Mouse (Mus musculus): ENCODE data around the gene Gm5136.

The Gm5136 gene

GRCm38 (mm10) chr10:108699946-108700345 is at the start of gene Gm5136:
Gene Gm5136, minus strand, starts transcription at chr10:108700160.
- no peak for DNase-seq (ENCODE audit: low spot score)

DNA sequence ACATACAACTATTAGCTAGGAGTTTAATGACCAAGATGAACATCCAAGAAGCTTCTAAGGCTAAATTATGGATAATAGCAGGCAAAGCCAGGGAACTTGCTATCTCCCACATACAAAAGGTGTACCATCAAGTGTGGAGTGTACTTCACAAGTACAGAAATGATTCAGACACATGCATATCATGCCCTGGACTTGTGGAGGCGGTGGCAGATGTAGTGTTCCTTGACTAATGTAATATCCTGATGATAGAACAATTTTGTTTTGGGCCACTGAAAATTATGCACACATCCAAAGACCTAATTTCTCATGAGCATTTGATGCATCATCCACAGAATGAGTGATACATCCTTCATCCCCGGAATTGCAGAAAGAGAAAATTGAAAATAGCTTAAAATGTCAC is 43.8 kb upstream of the Gm5136 start:
- no peak for DNase-seq (ENCODE audit: low spot score)

DNA sequence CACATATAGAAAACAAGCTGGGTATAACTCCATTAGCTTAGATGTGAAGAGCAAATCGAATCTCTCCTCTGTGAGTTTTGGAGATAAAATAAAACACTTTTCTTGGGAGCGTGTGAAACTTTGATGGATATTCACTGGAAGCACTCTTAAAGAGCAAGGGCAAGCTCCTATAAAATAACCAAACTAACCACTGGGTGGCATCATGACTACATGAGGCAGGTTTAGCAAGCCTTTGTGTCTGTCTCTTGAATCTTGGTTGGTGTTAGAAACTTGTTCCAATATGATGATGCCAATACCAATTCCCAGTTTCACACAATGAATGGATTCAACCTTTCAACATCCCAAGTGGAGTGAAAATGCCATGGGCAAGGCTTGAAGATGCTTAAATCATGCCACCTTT is 34.0 kb upstream of the Gm5136 start:
- peak; percentile 8 for DNase-seq (ENCODE audit: low spot score)

GRCm38 (mm10) chr10:108728961-108729360 is 29.0 kb upstream of the Gm5136 start:
- no peak for DNase-seq (ENCODE audit: low spot score)

DNA sequence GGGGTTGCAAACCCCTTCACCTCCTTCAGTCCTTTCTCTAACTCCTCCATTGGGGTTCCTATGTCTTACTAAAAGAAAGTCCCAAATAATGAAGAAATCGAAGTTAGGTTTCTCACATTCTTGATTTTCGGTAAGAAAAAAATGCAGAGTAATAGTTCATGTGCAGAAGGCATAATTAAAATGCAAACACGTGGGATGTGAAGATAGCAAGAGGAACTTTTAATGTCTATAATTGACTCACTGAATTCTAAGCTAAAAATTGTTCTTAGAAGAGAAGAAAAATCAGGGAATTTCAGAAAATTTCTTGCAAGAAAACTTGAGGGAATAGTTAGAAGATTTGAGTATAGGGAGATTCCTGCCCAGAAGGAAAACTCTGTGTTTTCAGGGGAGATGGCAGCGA is 26.4 kb upstream of the Gm5136 start:
- DNase-seq (ENCODE audit: low spot score), result no peak

DNA sequence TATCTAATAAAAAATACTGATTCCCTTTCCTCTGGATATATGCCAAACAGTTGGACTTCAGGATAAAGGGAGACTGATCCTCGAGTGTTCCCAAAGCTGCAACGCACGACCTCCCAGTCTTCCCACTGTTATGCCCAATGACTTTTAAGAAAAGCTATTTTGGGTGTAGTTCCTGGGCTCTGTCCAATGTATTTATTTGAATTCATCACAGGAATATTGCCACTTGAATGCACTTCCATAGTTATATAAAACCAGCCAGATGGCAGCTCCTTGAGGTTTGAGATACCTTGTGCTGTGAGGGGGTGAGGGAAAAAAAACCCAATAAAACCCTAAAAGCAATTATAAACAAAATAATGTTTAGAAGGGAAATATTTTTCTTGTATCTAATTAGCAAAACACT is 24.9 kb upstream of the Gm5136 start:
- no peak for DNase-seq (ENCODE audit: low spot score)

- no peak for DNase-seq (ENCODE audit: low spot score)
Measured at GRCm38 (mm10) chr10:108710514-108710913, 10.6 kb upstream of the Gm5136 start.

GRCm38 (mm10) chr10:108705658-108706057 is 5.7 kb upstream of the Gm5136 start:
- no peak for DNase-seq (ENCODE audit: low spot score)

DNA sequence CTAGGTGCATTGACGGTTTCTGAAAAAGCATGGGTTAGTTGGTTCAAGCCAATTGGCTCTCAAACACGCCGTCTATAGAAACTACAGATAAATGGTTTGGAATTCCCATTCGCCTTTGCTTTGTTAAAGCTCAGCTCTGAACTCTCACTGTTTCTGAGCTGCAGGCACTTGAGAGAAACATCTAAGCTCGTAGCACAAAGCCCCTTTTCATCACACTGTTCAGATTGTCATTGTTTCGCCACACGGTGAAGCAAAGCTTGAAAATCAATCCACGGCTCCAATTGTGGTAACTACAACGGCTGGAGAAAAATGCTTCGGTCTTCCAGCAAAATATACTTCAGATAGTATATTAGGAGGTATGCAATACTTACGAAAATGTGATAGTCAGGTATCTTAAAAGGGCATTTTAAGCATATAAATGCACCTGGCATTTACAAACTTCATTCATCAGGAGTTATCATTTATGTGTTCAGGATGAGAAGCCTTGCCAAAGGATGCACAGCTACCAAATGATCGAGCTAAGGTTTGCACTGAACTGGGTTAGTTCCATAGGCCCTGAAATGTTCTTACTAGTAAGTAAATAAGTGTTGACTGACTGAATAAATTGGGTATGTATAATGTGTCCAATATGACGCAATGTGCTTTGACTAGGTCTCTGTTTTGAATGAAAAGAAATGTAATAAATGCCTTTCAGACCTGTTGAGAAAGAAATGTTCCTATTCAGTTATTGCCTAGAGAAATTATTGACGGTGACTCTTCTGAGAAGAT is 1.6 kb upstream of the Gm5136 start:
- no peak for DNase-seq (ENCODE audit: low spot score)

DNA sequence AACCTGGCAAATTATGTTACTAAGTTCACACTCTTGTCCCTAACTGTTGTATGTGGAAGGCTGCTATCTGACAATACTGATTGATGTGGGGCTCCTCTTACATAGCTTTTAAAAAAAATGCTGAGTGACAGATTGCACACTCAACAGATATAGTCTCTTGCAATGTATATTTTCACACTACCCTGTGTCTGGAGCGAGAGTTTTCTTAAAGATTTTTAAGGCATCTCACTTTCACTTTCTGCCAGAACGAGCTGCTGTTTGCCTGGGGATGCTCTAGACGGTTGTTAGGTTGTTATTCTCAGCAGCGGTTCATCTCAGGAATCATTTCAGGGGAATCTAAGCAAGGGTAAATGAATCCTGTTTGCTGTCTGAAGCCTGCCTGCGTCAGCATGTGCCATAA is 2.9 kb downstream of the Gm5136 start:
- no peak for DNase-seq (ENCODE audit: low spot score)

GRCm38 (mm10) chr10:108690954-108691353 is 9.0 kb downstream of the Gm5136 start:
- DNase-seq (ENCODE audit: low spot score), result no peak

DNA sequence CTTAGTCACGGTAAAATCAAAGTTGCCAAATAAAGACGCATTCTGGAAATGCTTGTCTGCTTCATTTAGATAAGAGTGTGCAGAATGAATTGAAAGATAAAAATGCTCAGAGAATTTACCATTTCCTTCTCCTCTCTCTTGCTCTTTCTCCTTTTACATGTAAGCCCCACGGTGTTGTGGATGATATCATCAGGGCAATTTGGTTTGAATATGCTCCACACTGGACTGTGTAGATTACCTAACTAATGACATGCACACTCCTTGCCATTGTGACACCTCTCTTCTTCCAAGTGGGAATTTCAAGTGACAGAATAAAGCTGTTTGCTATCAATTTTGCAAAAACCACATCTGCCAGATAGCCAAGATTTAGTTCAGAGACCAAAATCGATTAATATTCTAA is 13.3 kb downstream of the Gm5136 start:
- no peak for DNase-seq (ENCODE audit: low spot score)

GRCm38 (mm10) chr10:108679675-108680390 is 20.1 kb downstream of the Gm5136 start:
- DNase-seq (ENCODE audit: low spot score), result no peak

GRCm38 (mm10) chr10:108677053-108677452 is 22.9 kb downstream of the Gm5136 start:
- DNase-seq (ENCODE audit: low spot score), result no peak

- no peak for DNase-seq (ENCODE audit: low spot score)
Measured at GRCm38 (mm10) chr10:108668944-108669343, 31.0 kb downstream of the Gm5136 start.

DNA sequence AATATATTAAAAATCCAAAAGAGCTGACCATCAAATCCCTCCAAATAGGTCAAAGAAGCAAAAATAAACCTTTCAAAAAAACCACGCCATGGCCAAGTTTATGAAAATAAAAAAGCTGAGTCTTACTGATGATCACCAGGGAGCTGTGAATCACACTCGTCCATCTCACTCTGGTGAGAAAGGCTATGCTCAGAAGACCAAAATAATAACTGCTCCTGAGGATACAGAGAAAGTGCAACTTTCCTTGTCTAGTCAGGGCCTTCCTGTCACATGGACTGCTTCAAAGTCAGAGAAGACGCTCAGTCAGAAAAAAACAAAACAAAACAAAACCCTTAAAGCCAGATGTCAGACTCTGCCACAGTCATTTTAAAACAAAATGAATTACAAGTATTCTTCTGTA is 39.7 kb downstream of the Gm5136 start:
- no peak for DNase-seq (ENCODE audit: low spot score)

DNA sequence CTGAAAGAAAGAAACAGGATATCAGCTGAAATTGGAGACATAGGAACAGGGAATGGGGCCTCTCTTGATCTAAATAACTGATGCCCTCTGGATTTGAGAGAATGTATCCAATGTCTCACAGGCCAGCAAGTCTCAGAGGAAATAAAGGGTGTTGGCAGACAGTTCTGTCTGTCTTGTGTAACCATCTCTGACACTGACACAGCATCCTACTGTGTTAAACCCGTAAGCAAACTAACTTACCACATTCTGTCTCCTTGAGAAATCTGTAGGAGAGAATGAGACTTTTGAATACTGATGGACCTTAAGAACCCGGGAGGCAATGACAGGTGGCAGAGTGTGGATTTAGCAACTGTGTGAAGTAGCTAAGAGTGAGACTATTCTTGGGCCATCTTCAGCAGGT is 41.7 kb downstream of the Gm5136 start:
- no peak for DNase-seq (ENCODE audit: low spot score)

- no peak for DNase-seq (ENCODE audit: low spot score)
Measured at GRCm38 (mm10) chr10:108657669-108658068, 42.3 kb downstream of the Gm5136 start.

- no peak for DNase-seq (ENCODE audit: low spot score)
Measured at GRCm38 (mm10) chr10:108656898-108657297, 43.1 kb downstream of the Gm5136 start.

DNA sequence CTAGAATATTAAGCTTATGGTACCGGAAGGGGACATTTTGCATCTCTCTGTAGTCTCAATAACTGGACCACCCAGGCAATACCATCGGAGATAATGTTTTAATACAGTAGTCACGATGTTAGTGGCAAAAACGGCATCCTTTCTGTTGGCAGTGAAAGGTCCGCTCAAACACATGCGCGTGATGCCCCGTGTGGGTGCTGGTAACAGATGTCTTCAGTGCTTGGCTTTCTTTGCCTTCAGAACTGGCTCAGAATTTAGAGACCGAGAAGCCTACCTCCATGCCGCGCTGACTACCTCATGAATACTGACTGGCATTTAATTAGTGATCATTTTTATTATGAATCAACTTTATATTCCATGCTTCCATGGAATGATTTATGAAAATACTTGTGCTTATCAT is 44.9 kb downstream of the Gm5136 start:
- DNase-seq (ENCODE audit: low spot score), result no peak

- no peak for DNase-seq (ENCODE audit: low spot score)
Measured at GRCm38 (mm10) chr10:108652831-108653230, 47.1 kb downstream of the Gm5136 start.

DNA sequence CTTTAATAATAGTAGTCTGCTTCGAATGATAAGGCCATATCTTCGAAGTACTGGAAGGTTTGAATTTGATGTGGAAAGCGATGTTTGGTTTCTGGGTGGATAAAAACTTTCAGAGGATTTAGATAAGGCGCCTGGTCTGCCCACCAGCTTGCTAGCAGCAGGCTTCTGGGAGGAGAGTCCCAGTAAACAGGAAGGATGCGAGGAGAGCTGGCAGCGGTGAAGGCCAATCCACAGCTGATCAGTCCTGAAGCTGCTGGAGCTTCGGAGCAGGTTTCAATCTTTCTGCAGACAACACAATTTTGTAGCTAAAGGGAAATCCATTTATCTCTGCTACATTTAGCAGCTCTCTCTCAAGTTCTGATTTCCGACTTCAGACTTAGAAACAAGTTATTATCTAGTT is 47.9 kb downstream of the Gm5136 start:
- no peak for DNase-seq (ENCODE audit: low spot score)

DNA sequence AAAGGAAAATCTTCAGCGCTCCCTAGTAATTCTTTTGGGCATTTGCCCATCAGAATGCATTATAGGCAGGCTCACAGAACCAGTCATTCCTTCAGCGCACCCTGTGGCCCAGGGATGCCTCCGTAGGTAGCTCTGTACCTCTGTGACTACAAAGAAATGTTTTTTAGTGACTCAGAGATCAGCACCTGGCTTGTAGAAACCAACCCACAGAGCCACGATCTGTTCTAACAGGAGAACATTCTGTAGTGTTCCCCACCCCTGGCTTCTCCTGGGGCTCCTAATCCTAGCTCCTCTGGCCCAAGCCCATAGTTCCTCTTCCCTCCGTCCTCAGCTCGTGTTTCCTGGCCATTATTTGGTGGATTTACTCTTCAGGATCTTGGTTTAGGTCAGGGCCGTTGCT is 50.8 kb downstream of the Gm5136 start:
- DNase-seq (ENCODE audit: low spot score), result no peak
